In genomic region chr13:112580590-112581320, GRCm38 (mm10) we compare ENCODE assay signal across 12 mouse cellular contexts. TPM values are rescaled to one million over a fixed set of nuclear protein-coding genes. Genes with fewer than 3 reads are reported as not detected.
DNase-seq lines count a peak whose midpoint lies in the region; ATAC-seq and TF ChIP-seq lines count a peak whose summit lies in the region.
"Had no signal": no experiment of that assay in that cellular context is flagged by ENCODE, and none has a peak within 500 bp of the region (broad histone marks: within the 10 kb centered on the region; RNA-seq: fewer than 3 reads in every experiment).

No protein-coding gene starts in this region.

- H3K36me3 ChIP-seq in heart, embryonic 14.5 days (ENCODE audit: control insufficient read depth, insufficient read depth, low read length) = no peaks in the 10 kb centered on the region
- H3K36me3 ChIP-seq in heart, embryonic 12.5 days = no peaks in the 10 kb centered on the region
- H3K36me3 ChIP-seq in midbrain, embryonic 15.5 days (replicated peaks) = no peaks in the 10 kb centered on the region
- H3K36me3 ChIP-seq in midbrain, embryonic 10.5 days = no peaks in the 10 kb centered on the region
- no peaks in the 10 kb centered on the region for H3K36me3 ChIP-seq in forebrain, postnatal 0 days (ENCODE audit: insufficient read depth)
- H3K36me3 ChIP-seq in stomach, embryonic 15.5 days = no peaks in the 10 kb centered on the region
- H3K36me3 ChIP-seq: liver, embryonic 15.5 days had no signal

- no peaks in the 10 kb centered on the region; a peak in 1 of 4 replicates for H3K4me1 ChIP-seq in heart, embryonic 14.5 days (ENCODE audit: control insufficient read depth in 2 of 2, insufficient read depth in 2 of 2, low read length in 2 of 2)
- no peaks in the 10 kb centered on the region for H3K4me1 ChIP-seq in heart, embryonic 12.5 days (replicated peaks)
- no peaks in the 10 kb centered on the region for H3K4me1 ChIP-seq in midbrain, embryonic 15.5 days
- peaks cover 7% of the 10 kb centered on the region; the same call in 1 of the 2 replicates for H3K4me1 ChIP-seq in midbrain, embryonic 10.5 days
- H3K4me1 ChIP-seq in forebrain, postnatal 0 days (ENCODE audit: insufficient read depth) = peaks cover 5% of the 10 kb centered on the region; the same call in 1 of the 2 replicates
- no peaks in the 10 kb centered on the region for H3K4me1 ChIP-seq in stomach, embryonic 15.5 days
- no peaks in the 10 kb centered on the region for H3K4me1 ChIP-seq in cerebellum, adult 2 months (ENCODE audit: control insufficient read depth, insufficient read depth, low read length)
- H3K4me1 ChIP-seq: liver, embryonic 15.5 days had no signal

- no peak overlapping the region for H3K4me3 ChIP-seq in heart, embryonic 14.5 days (ENCODE audit: control insufficient read depth in 1 of 2, insufficient read depth in 1 of 2, low read depth in 1 of 2, low read length in 2 of 2)
- no peak overlapping the region for H3K4me3 ChIP-seq in heart, embryonic 12.5 days
- H3K4me3 ChIP-seq in midbrain, embryonic 15.5 days = no peak overlapping the region
- no peak overlapping the region for H3K4me3 ChIP-seq in midbrain, embryonic 10.5 days
- H3K4me3 ChIP-seq in forebrain, postnatal 0 days (ENCODE audit: low read depth, low read length) = no peak overlapping the region
- no peak overlapping the region for H3K4me3 ChIP-seq in stomach, embryonic 15.5 days (replicated peaks)
- H3K4me3 ChIP-seq in cerebellum, adult 2 months (replicated peaks; ENCODE audit: insufficient read depth, low read depth, low read length) = no peak overlapping the region
- H3K4me3 ChIP-seq: liver, embryonic 15.5 days had no signal

- no peak for TF ChIP-seq POLR2A in cerebellum, adult 2 months (IDR thresholded peaks at IDR 0.05; ENCODE audit: borderline replicate concordance, insufficient read depth, low read length)

- H3K27me3 ChIP-seq in heart, embryonic 14.5 days (ENCODE audit: control insufficient read depth, insufficient read depth, low read length) = no peaks in the 10 kb centered on the region
- no peaks in the 10 kb centered on the region for H3K27me3 ChIP-seq in heart, embryonic 12.5 days (replicated peaks)
- no peaks in the 10 kb centered on the region for H3K27me3 ChIP-seq in midbrain, embryonic 15.5 days (replicated peaks)
- H3K27me3 ChIP-seq in midbrain, embryonic 10.5 days (ENCODE audit: low read depth, poor library complexity, severe bottlenecking) = no peaks in the 10 kb centered on the region
- H3K27me3 ChIP-seq in forebrain, postnatal 0 days (ENCODE audit: insufficient read depth, low read length) = no peaks in the 10 kb centered on the region
- H3K27me3 ChIP-seq in stomach, embryonic 15.5 days (replicated peaks) = no peaks in the 10 kb centered on the region; the same call in 1 of the 2 replicates
- H3K27me3 ChIP-seq in cerebellum, adult 2 months (ENCODE audit: control insufficient read depth, insufficient read depth, low read length) = no peaks in the 10 kb centered on the region
- H3K27me3 ChIP-seq: liver, embryonic 15.5 days had no signal

- no peak overlapping the region for H3K27ac ChIP-seq in heart, embryonic 14.5 days (replicated peaks in 1 of 2; ENCODE audit: control insufficient read depth in 1 of 2, insufficient read depth in 1 of 2, low read depth in 2 of 2, low read length in 2 of 2)
- no peak overlapping the region for H3K27ac ChIP-seq in heart, embryonic 12.5 days (ENCODE audit: poor library complexity, severe bottlenecking)
- no peak overlapping the region for H3K27ac ChIP-seq in midbrain, embryonic 15.5 days
- H3K27ac ChIP-seq in midbrain, embryonic 10.5 days (replicated peaks) = no peak overlapping the region
- H3K27ac ChIP-seq in forebrain, postnatal 0 days (ENCODE audit: low read depth, low read length) = no peak overlapping the region
- no peak overlapping the region for H3K27ac ChIP-seq in stomach, embryonic 15.5 days
- no peak overlapping the region for H3K27ac ChIP-seq in cerebellum, adult 2 months (ENCODE audit: insufficient read depth, low read length)
- H3K27ac ChIP-seq: liver, embryonic 15.5 days had no signal

- DNase-seq in midbrain, embryonic 10.5 days (ENCODE audit: low spot score) = no peak
- DNase-seq in forebrain, postnatal 0 days = peak; percentile 23
- DNase-seq in cerebellum, adult 9-11 months = no peak
- no peak for DNase-seq in cerebellum, adult 2 months
- DNase-seq: adrenal gland, adult 2 months; lung, postnatal 4 days; retina, postnatal 1 day had no signal

- no peaks in the 10 kb centered on the region for H3K9me3 ChIP-seq in heart, embryonic 14.5 days (ENCODE audit: control insufficient read depth, low read length)
- H3K9me3 ChIP-seq in heart, embryonic 12.5 days (replicated peaks) = no peaks in the 10 kb centered on the region
- no peaks in the 10 kb centered on the region for H3K9me3 ChIP-seq in midbrain, embryonic 15.5 days
- H3K9me3 ChIP-seq in midbrain, embryonic 10.5 days (replicated peaks) = no peaks in the 10 kb centered on the region; the same call in 1 of the 2 replicates
- H3K9me3 ChIP-seq in forebrain, postnatal 0 days (ENCODE audit: low read length) = no peaks in the 10 kb centered on the region
- no peaks in the 10 kb centered on the region for H3K9me3 ChIP-seq in stomach, embryonic 15.5 days

- no peak for TF ChIP-seq CTCF in forebrain, postnatal 0 days (IDR thresholded peaks at IDR 0.05; ENCODE audit: low read depth)
- TF ChIP-seq CTCF in cerebellum, adult 2 months (IDR thresholded peaks at IDR 0.05; ENCODE audit: borderline replicate concordance, insufficient read depth, low read depth, low read length) = no peak

- 49% methylated on average over 11 of the region's 11 CpGs for WGBS in heart, embryonic 14.5 days
- 51% methylated on average over 11 of the region's 11 CpGs for WGBS in heart, embryonic 12.5 days
- WGBS in midbrain, embryonic 15.5 days = 30% methylated on average over 11 of the region's 11 CpGs
- 55% methylated on average over 11 of the region's 11 CpGs for WGBS in midbrain, embryonic 10.5 days
- 15% methylated on average over 11 of the region's 11 CpGs for WGBS in forebrain, postnatal 0 days
- 35% methylated on average over 11 of the region's 11 CpGs for WGBS in stomach, embryonic 15.5 days
- 71% methylated on average over 11 of the region's 11 CpGs for WGBS in cerebellum, adult 2 months

- H3K4me2 ChIP-seq in heart, embryonic 14.5 days (ENCODE audit: low read length) = no peak overlapping the region
- no peak overlapping the region for H3K4me2 ChIP-seq in heart, embryonic 12.5 days
- no peak overlapping the region for H3K4me2 ChIP-seq in midbrain, embryonic 15.5 days
- no peak overlapping the region for H3K4me2 ChIP-seq in forebrain, postnatal 0 days (ENCODE audit: low read depth)
- H3K4me2 ChIP-seq in stomach, embryonic 15.5 days = peak overlapping the region; percentile 5; the same call in 1 of the 2 replicates
- H3K4me2 ChIP-seq: liver, embryonic 15.5 days had no signal

- H3K9ac ChIP-seq in heart, embryonic 14.5 days (ENCODE audit: low read length) = no peak overlapping the region
- H3K9ac ChIP-seq in heart, embryonic 12.5 days = no peak overlapping the region
- H3K9ac ChIP-seq in midbrain, embryonic 15.5 days = no peak overlapping the region
- no peak overlapping the region for H3K9ac ChIP-seq in forebrain, postnatal 0 days
- H3K9ac ChIP-seq in stomach, embryonic 15.5 days = no peak overlapping the region
- H3K9ac ChIP-seq: liver, embryonic 15.5 days had no signal

- ATAC-seq in heart, embryonic 14.5 days (ENCODE audit: insufficient number of reproducible peaks, insufficient read depth, low FRiP score, low read depth) = peak; percentile 17; the same call in 1 of the 2 replicates
- no peak for ATAC-seq in heart, embryonic 12.5 days (ENCODE audit: insufficient number of reproducible peaks, low FRiP score)
- ATAC-seq in midbrain, embryonic 15.5 days (replicated peaks) = peak; percentile 39; the same call in 1 of the 2 replicates
- ATAC-seq in forebrain, postnatal 0 days = peak; percentile 25
- no peak for ATAC-seq in stomach, embryonic 15.5 days (ENCODE audit: insufficient read depth, low FRiP score, low read depth)

RNA-seq across cellular contexts. Expression of gene Il31ra, which starts 13.4 kb away (rescaled TPM):
- 0.22 and 0.34 TPM in 2 replicates for polyA plus RNA-seq in heart, embryonic 14.5 days (2014; fragmentation: Nextera tagmentation; extraction: Ambion mirVana)
- polyA plus RNA-seq in heart, embryonic 12.5 days (2016; fragmentation: Nextera tagmentation; extraction: Ambion mirVana) = 0.11 and 0.13 TPM in 2 replicates
- polyA plus RNA-seq in midbrain, embryonic 15.5 days (2015; fragmentation: Nextera tagmentation; extraction: Ambion mirVana) = not detected in 2 replicates
- polyA plus RNA-seq in midbrain, embryonic 10.5 days (2016; fragmentation: Nextera tagmentation; extraction: Ambion mirVana) = not detected in 2 replicates
- total RNA-seq in forebrain, postnatal 0 days (2014; rRNA removed) = 0.08 and 0.33 TPM in 2 replicates
- 0.15 TPM in 2 replicates for polyA plus RNA-seq in forebrain, postnatal 0 days (2015; fragmentation: Nextera tagmentation; extraction: Ambion mirVana)
- 0.06 TPM in 2 replicates for polyA plus RNA-seq in stomach, embryonic 15.5 days (2015; fragmentation: Nextera tagmentation; extraction: Ambion mirVana)
- 0.11 and 0.24 TPM in 2 replicates for polyA plus RNA-seq in cerebellum, adult 2 months (2012; rRNA removed)

Comparison
In these comparisons a context has a peak if more than half of its experiments do, and no peak if none do; other contexts are left out.
1. ATAC-seq: peak in heart, embryonic 14.5 days (single experiment), midbrain, embryonic 15.5 days (single experiment) and forebrain, postnatal 0 days (single experiment); none in heart, embryonic 12.5 days (single experiment) and stomach, embryonic 15.5 days (single experiment).